Comparison of ENCODE assay signal across 8 mouse cellular contexts in genomic region chr7:64032921-64033354, GRCm38 (mm10).
A peak's percentile ranks its signal among the peaks of the same experiment; 100 is the strongest.
DNase-seq lines count a peak whose midpoint lies in the region; ATAC-seq and TF ChIP-seq lines count a peak whose summit lies in the region.

No protein-coding gene starts in this region.

- no peak for TF ChIP-seq EP300 in liver, postnatal 0 days (IDR thresholded peaks at IDR 0.05; ENCODE audit: low read depth)

- peak overlapping the region; percentile 63 to 81 for H3K27ac ChIP-seq in heart, embryonic 14.5 days (replicated peaks in 1 of 2; ENCODE audit: control insufficient read depth in 1 of 2, insufficient read depth in 1 of 2, low read depth in 2 of 2, low read length in 2 of 2)
- H3K27ac ChIP-seq in liver, postnatal 0 days (ENCODE audit: low read depth): 0 out of 2 replicates have a peak overlapping the region, but pooled peaks have one; percentile 39

- peak overlapping the region; percentile 36; the same call in 1 of the 2 replicates for H3K9ac ChIP-seq in heart, embryonic 14.5 days (ENCODE audit: low read length)
- H3K9ac ChIP-seq in liver, postnatal 0 days (replicated peaks): no peak overlapping the region

- intact Hi-C loops in gastrocnemius, postnatal 14 days (cut with DNase I; ENCODE audit: low total_unique reads): no loop called here

- WGBS in heart, embryonic 14.5 days: 7% methylated on average over 9 of the region's 9 CpGs
- WGBS in liver, postnatal 0 days (ENCODE audit: insufficient replicate concordance): 41% methylated on average over 9 of the region's 9 CpGs

- 0 out of 2 replicates have a peak, but pooled peaks have one; percentile 37 for ATAC-seq in heart, embryonic 14.5 days (ENCODE audit: insufficient number of reproducible peaks, insufficient read depth, low FRiP score, low read depth)
- ATAC-seq in liver, postnatal 0 days: no peak

- H3K9me3 ChIP-seq in heart, embryonic 14.5 days (ENCODE audit: control insufficient read depth, low read length): 0 out of 2 replicates have a peak, but pooled peaks cover 3% of the 10 kb centered on the region
- no peaks in the 10 kb centered on the region for H3K9me3 ChIP-seq in liver, postnatal 0 days (ENCODE audit: low read length)

- peaks cover 26 to 31% of the 10 kb centered on the region in 2 experiments for H3K4me1 ChIP-seq in heart, embryonic 14.5 days (ENCODE audit: control insufficient read depth in 2 of 2, insufficient read depth in 2 of 2, low read length in 2 of 2)
- peaks cover 21% of the 10 kb centered on the region for H3K4me1 ChIP-seq in liver, postnatal 0 days (ENCODE audit: insufficient read depth)

- H3K36me3 ChIP-seq in heart, embryonic 14.5 days (ENCODE audit: control insufficient read depth, insufficient read depth, low read length): no peaks in the 10 kb centered on the region
- H3K36me3 ChIP-seq in liver, postnatal 0 days (replicated peaks; ENCODE audit: insufficient read depth, low read length): no peaks in the 10 kb centered on the region

- DNase-seq in brain, adult 2 months (ENCODE audit: low read depth, low spot score): peak; percentile 97
- DNase-seq in cerebellum, adult 9-10 months: peak; percentile 81
- no peak for DNase-seq in liver, postnatal 0 days
- no peak for DNase-seq in urinary bladder, postnatal 25 days (ENCODE audit: low spot score)
- no peak for DNase-seq in B cell, adult 2 months
- no peak for DNase-seq in gastrocnemius, postnatal 14 days
- DNase-seq in adrenal gland, adult (ENCODE audit: inconsistent age in 2 of 2, low spot score in 1 of 2): no peak

- H3K4me3 ChIP-seq in heart, embryonic 14.5 days (ENCODE audit: control insufficient read depth in 1 of 2, insufficient read depth in 1 of 2, low read depth in 1 of 2, low read length in 2 of 2): no peak overlapping the region
- no peak overlapping the region for H3K4me3 ChIP-seq in liver, postnatal 0 days (ENCODE audit: low read depth, low read length)

- no peak for TF ChIP-seq CTCF in liver, postnatal 0 days (IDR thresholded peaks at IDR 0.05; ENCODE audit: low read depth)

- H3K4me2 ChIP-seq in heart, embryonic 14.5 days (ENCODE audit: low read length): peak overlapping the region; percentile 33
- H3K4me2 ChIP-seq in liver, postnatal 0 days (ENCODE audit: low read depth, low read length): no peak overlapping the region

- no peaks in the 10 kb centered on the region for H3K27me3 ChIP-seq in heart, embryonic 14.5 days (ENCODE audit: control insufficient read depth, insufficient read depth, low read length)
- no peaks in the 10 kb centered on the region for H3K27me3 ChIP-seq in liver, postnatal 0 days (ENCODE audit: insufficient read depth, low read length)

Comparison
In these comparisons a context has a peak if more than half of its experiments do, and no peak if none do; other contexts are left out.
1. DNase-seq: peak in brain, adult 2 months (single experiment) and cerebellum, adult 9-10 months (single experiment); none in liver, postnatal 0 days (single experiment), urinary bladder, postnatal 25 days (single experiment), B cell, adult 2 months (0 of 2), gastrocnemius, postnatal 14 days (single experiment) and adrenal gland, adult (0 of 2).